Mouse (Mus musculus) CH12.LX (cell line): ENCODE results near the gene Olfr222.

ENCODE experiments used
- CTCF ChIP-seq, 2 experiments: IDR thresholded peaks in 1 of 2; conservative IDR thresholded peaks in 1 of 2; 2 replicates each; pipeline ENCODE4 v1.5.1; 2011 to 2012; ENCODE audit warnings: low read depth in 2 of 2, low read length in 2 of 2, improper control_type of control experiment in 1 of 2, inconsistent platforms in 1 of 2, mild to moderate bottlenecking in 1 of 2, moderate library complexity in 1 of 2
- EP300 ChIP-seq: IDR thresholded peaks from 2 replicates; pipeline ENCODE4 v1.6.1; 2011; ENCODE audit warnings: low read length, improper control_type of control experiment
- ETS1 ChIP-seq: conservative IDR thresholded peaks from 2 replicates; pipeline ENCODE4 v1.6.1; 2012; ENCODE audit warnings: low read depth, mild to moderate bottlenecking, inconsistent platforms, low read length, improper control_type of control experiment, moderate library complexity
- KAT2A ChIP-seq: IDR thresholded peaks from 2 replicates; pipeline ENCODE4 v1.6.1; 2012; ENCODE audit warnings: low read length, improper control_type of control experiment, inconsistent platforms; ENCODE audit not compliant: insufficient replicate concordance
- MAFK ChIP-seq: IDR thresholded peaks from 2 replicates; pipeline ENCODE4 v1.6.1; 2011; ENCODE audit warnings: low read length, improper control_type of control experiment; ENCODE audit not compliant: insufficient replicate concordance
- POLR2A ChIP-seq: IDR thresholded peaks from 2 replicates; pipeline ENCODE4 v1.6.1; 2011; ENCODE audit warnings: low read depth, mild to moderate bottlenecking, improper control_type of control experiment, low read length
- ZKSCAN1 ChIP-seq: IDR thresholded peaks from 2 replicates; pipeline ENCODE4 v1.6.1; 2012; ENCODE audit warnings: low read depth, inconsistent platforms, low read length, improper control_type of control experiment, borderline replicate concordance

DNA sequence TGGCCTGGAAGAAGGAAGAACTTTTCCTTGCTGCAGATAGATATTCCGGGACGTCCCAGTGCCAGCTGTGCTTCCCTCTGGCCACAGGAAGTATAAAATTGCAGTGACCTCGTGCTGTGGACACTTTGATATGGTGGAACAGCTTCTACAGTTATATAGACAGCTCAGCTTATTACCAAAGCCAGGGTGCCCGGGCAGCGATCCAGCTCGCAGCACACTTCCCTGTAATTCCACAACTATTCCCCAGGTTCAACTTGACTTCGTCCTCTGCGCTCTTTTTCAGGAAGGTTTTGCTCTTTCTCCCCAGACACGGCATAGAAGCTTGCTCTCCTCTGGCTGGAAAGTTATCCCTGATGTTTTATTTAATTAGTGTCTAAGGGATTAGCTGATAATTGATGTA, 309 bp downstream of the Olfr222 start:
- no peak for TF ChIP-seq ZKSCAN1
- no peak for TF ChIP-seq MAFK
- no peak for TF ChIP-seq KAT2A
- no peak for TF ChIP-seq EP300
- no peak for TF ChIP-seq ETS1
- no peak for TF ChIP-seq CTCF (conservative IDR thresholded peaks at IDR 0.05 in 1 of 2, IDR thresholded peaks at IDR 0.05 in 1 of 2; ENCODE audit: low read depth in 2 of 2, low read length in 2 of 2)
- no peak for TF ChIP-seq POLR2A
